Mouse (Mus musculus) myocyte (in vitro differentiated cells): Measurements from ENCODE around the gene Zfp462.

Experiments
- CEBPB ChIP-seq: IDR thresholded peaks from 2 replicates; pipeline ENCODE4 v1.6.1; 2011; ENCODE audit warnings: mild to moderate bottlenecking, moderate library complexity; ENCODE audit not compliant: poor library complexity, insufficient read depth, severe bottlenecking
- E2F4 ChIP-seq: IDR thresholded peaks from one replicate; pipeline ENCODE4 v1.6.1; 2011; ENCODE audit warnings: mild to moderate bottlenecking, control low read depth, moderate library complexity; ENCODE audit not compliant: insufficient read depth
- MAX ChIP-seq: IDR thresholded peaks from one replicate; pipeline ENCODE4 v1.6.1; 2011; ENCODE audit warnings: low read depth, mild to moderate bottlenecking, control low read depth
- MYOD1 ChIP-seq, 3 experiments: IDR thresholded peaks; one replicate each; pipeline ENCODE4 v1.6.1; 2011; ENCODE audit warnings: control low read depth in 2 of 3, low read depth in 2 of 3, mild to moderate bottlenecking in 2 of 3, moderate library complexity in 1 of 3; ENCODE audit not compliant: insufficient read length in 2 of 3, control insufficient read depth in 1 of 3
- MYOG ChIP-seq, 3 experiments: IDR thresholded peaks; one replicate each; pipeline ENCODE4 v1.6.1; 2011; ENCODE audit warnings: control low read depth in 2 of 3, low read depth in 2 of 3, mild to moderate bottlenecking in 2 of 3; ENCODE audit not compliant: insufficient read length in 2 of 3, control insufficient read depth in 1 of 3, insufficient read depth in 1 of 3
- POLR2A ChIP-seq: IDR thresholded peaks from one replicate; pipeline ENCODE4 v1.6.1; 2011; ENCODE audit warnings: low read depth, mild to moderate bottlenecking, control low read depth, moderate library complexity; ENCODE audit not compliant: insufficient read length
- POLR2AphosphoS2 ChIP-seq: IDR thresholded peaks from one replicate; pipeline ENCODE4 v1.6.1; 2011; ENCODE audit warnings: low read depth, control low read depth; ENCODE audit not compliant: insufficient read length
- REST ChIP-seq: IDR thresholded peaks from one replicate; pipeline ENCODE4 v1.6.1; 2011; ENCODE audit warnings: mild to moderate bottlenecking, control low read depth, moderate library complexity; ENCODE audit not compliant: insufficient read depth, insufficient read length
- SRF ChIP-seq: IDR thresholded peaks from one replicate; pipeline ENCODE4 v1.6.1; 2011; ENCODE audit warnings: low read depth; ENCODE audit not compliant: control insufficient read depth, insufficient read length
- TCF12 ChIP-seq: IDR thresholded peaks from one replicate; pipeline ENCODE4 v1.6.1; 2011; ENCODE audit warnings: mild to moderate bottlenecking, control low read depth; ENCODE audit not compliant: poor library complexity, insufficient read depth, severe bottlenecking
- TCF3 ChIP-seq: IDR thresholded peaks from one replicate; pipeline ENCODE4 v1.6.1; 2011; ENCODE audit warnings: low read depth, control low read depth; ENCODE audit not compliant: insufficient read length
- USF1 ChIP-seq: IDR thresholded peaks from one replicate; pipeline ENCODE4 v1.6.1; 2011; ENCODE audit warnings: low read depth, mild to moderate bottlenecking, control low read depth, moderate library complexity

- no peak for TF ChIP-seq USF1
- TF ChIP-seq MAX = no peak
- no peak for TF ChIP-seq POLR2A
- TF ChIP-seq MYOG (IDR thresholded peaks at IDR 0.05; ENCODE audit: control insufficient read depth in 1 of 3, insufficient read depth in 1 of 3, insufficient read length in 2 of 3, low read depth in 2 of 3) = no peak
- no peak for TF ChIP-seq E2F4
- no peak for TF ChIP-seq SRF
- TF ChIP-seq MYOD1 (IDR thresholded peaks at IDR 0.05; ENCODE audit: control insufficient read depth in 1 of 3, insufficient read length in 2 of 3, low read depth in 2 of 3) = no peak
- no peak for TF ChIP-seq CEBPB
- no peak for TF ChIP-seq TCF12
- TF ChIP-seq POLR2AphosphoS2 = no peak
- no peak for TF ChIP-seq REST
- TF ChIP-seq TCF3 = no peak
These were observed 93.3 kb downstream of the Zfp462 start for GRCm38 (mm10) chr4:55038139-55038538.
